Mouse (Mus musculus) midbrain, embryonic 10.5 days (tissue): ENCODE data around the gene Tbc1d1. TPM values are rescaled to one million over a fixed set of nuclear protein-coding genes. Genes with fewer than 3 reads are reported as not detected.

Experiments used
- DNase-seq: peaks from one replicate; pipeline ENCODE4 v3.0.0-alpha.2; 2017; ENCODE audit warnings: low spot score
- H3K27ac ChIP-seq: fragments of 300-500 bp; sonication (generic); replicated peaks from 2 replicates; pipeline ENCODE4 v1.5.1; 2016; ENCODE audit warnings: mild to moderate bottlenecking
- H3K27me3 ChIP-seq: fragments of 300-500 bp; sonication (generic); 2 replicates; pipeline ENCODE4 v1.6.1; 2016; ENCODE audit warnings: low read depth, mild to moderate bottlenecking; ENCODE audit not compliant: poor library complexity, severe bottlenecking
- H3K36me3 ChIP-seq: fragments of 300-500 bp; sonication (generic); 2 replicates; pipeline ENCODE4 v1.6.1; 2016; ENCODE audit warnings: mild to moderate bottlenecking, moderate library complexity
- H3K4me1 ChIP-seq: fragments of 300-500 bp; sonication (generic); 2 replicates; pipeline ENCODE4 v1.6.1; 2016
- H3K4me3 ChIP-seq: fragments of 300-500 bp; sonication (generic); 2 replicates; pipeline ENCODE4 v1.5.1; 2016; ENCODE audit warnings: mild to moderate bottlenecking, moderate library complexity
- H3K9me3 ChIP-seq: fragments of 300-500 bp; sonication (generic); replicated peaks from 2 replicates; pipeline ENCODE4 v1.6.1; 2016; ENCODE audit warnings: mild to moderate bottlenecking
- WGBS: fragments of 180-500 bp; shearing (Covaris S2); methylation state at CpG from one replicate; pipeline ENCODE4 v1.1.7; 2016; 5-methylcytosine and 5-hydroxymethylcytosine counted together
- polyA plus RNA-seq: library from polyadenylated mRNA; unstranded; fragments of >200 nt; fragmentation: Nextera tagmentation; extraction: Ambion mirVana; gene quantifications from 2 replicates; pipeline ENCODE4 v1.2.1, GENCODE M21; 2016

The Tbc1d1 gene
- polyA plus RNA-seq, 1 experiment from 2014 or later: 22.2 TPM

GRCm38 (mm10) chr5:64237263-64237662 lies 81.2 kb downstream of the Tbc1d1 start:
- Histone ChIP-seq H3K4me1 (peaks cover 28% of the 10 kb centered on the region), H3K27me3 (no peaks in the 10 kb centered on the region), H3K9me3 (no peaks in the 10 kb centered on the region), H3K27ac (no peak overlapping the region), H3K4me3 (no peak overlapping the region), H3K36me3 (no peaks in the 10 kb centered on the region)
- 33% methylated on average over 1 of the region's 1 CpGs for WGBS
- DNase-seq: no peak

DNA sequence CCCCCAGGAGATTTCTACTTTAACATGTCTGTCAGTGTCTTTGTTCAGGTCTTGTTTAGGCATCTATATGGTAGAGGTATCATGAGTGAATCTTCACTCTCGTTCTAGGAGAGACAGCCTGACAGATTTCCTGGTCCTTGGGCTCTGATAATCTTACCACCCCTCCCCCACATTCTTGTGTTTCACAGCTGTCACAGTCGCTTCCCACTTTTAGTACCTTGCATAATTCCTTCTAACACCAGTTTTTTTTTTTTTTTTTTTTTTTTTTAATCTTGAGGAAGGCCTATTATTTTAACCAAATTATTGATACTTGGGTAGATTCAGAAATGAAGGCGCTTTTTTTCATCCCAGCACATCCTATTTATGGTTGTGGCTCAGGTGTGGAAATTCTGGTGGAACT lies 81.6 kb downstream of the Tbc1d1 start:
- Histone ChIP-seq H3K36me3 (no peaks in the 10 kb centered on the region), H3K27me3 (no peaks in the 10 kb centered on the region), H3K9me3 (no peaks in the 10 kb centered on the region), H3K27ac (no peak overlapping the region), H3K4me3 (no peak overlapping the region), H3K4me1 (peaks cover 29% of the 10 kb centered on the region)
- DNase-seq: no peak
- WGBS: 66% methylated on average over 3 of the region's 3 CpGs

GRCm38 (mm10) chr5:64238894-64239652 lies 83.0 kb downstream of the Tbc1d1 start:
- no peak for DNase-seq
- Histone ChIP-seq H3K4me1 (peaks cover 42% of the 10 kb centered on the region), H3K4me3 (no peak overlapping the region), H3K27ac (no peak overlapping the region), H3K36me3 (no peaks in the 10 kb centered on the region), H3K27me3 (no peaks in the 10 kb centered on the region), H3K9me3 (no peaks in the 10 kb centered on the region)
- 94% methylated on average over 3 of the region's 3 CpGs for WGBS

DNA sequence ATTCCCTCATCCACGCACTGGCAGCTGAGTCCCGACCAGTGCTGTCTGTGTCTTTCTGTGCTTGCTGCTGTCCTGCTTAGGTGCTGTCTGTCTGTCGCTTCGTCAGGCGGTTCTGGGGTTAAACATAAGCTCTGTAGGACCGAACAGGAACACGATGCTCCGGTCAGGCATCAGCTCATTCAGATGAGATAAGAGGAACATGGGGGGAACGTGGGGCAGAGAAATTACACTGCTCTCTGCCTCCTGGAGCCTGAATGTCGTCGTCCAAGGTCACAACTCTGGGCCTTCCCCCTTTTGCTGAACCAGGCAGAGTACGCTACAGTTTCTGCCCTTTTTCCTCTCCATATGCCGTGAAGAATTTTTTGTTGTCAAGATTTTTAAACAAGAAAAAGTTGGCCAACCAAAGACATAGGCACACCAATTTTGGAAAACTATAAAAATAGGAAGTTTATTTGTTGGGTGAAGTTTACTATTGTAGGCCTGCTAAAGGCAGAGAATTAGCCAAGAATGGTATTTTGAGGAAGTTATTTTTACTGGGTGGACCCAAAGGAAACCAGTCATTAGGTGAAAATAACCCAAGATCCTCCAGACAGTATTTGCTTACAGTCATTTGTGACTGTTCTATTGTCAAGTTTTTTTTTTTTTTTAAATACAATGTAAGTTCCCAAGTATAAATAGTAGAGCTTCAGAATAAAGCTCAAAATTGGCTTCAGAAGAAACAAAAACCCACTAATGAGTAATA lies 85.0 kb downstream of the Tbc1d1 start:
- Histone ChIP-seq H3K4me3 (no peak overlapping the region), H3K36me3 (no peaks in the 10 kb centered on the region), H3K27ac (no peak overlapping the region), H3K27me3 (no peaks in the 10 kb centered on the region), H3K4me1 (peaks cover 47% of the 10 kb centered on the region), H3K9me3 (no peaks in the 10 kb centered on the region)
- DNase-seq: no peak
- WGBS: 85% methylated on average over 13 of the region's 13 CpGs

DNA sequence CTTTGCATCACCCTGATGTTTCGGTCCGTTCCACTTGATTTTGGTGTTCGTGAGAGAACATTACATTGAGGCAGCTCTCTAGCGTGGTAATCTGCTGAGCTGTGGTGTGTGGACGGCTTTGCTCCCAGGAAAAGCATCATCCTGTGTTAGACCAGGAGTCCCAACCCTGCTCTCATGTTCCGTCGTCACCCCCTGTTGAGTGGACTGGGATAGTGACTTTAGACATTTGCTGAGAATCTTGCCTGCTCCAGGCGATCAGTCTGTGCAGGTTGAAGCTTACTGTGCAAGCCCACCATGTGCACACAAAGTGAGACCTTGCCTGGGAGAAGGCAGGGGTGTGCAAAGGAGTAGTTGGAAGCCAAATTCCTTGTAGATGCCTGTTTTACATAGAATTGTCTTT lies 85.8 kb downstream of the Tbc1d1 start:
- no peaks in the 10 kb centered on the region for H3K9me3 ChIP-seq
- WGBS: 84% methylated on average over 8 of the region's 8 CpGs
- no peaks in the 10 kb centered on the region for H3K27me3 ChIP-seq
- no peaks in the 10 kb centered on the region for H3K36me3 ChIP-seq
- no peak overlapping the region for H3K4me3 ChIP-seq
- peaks cover 47% of the 10 kb centered on the region for H3K4me1 ChIP-seq
- DNase-seq: no peak
- H3K27ac ChIP-seq: no peak overlapping the region

DNA sequence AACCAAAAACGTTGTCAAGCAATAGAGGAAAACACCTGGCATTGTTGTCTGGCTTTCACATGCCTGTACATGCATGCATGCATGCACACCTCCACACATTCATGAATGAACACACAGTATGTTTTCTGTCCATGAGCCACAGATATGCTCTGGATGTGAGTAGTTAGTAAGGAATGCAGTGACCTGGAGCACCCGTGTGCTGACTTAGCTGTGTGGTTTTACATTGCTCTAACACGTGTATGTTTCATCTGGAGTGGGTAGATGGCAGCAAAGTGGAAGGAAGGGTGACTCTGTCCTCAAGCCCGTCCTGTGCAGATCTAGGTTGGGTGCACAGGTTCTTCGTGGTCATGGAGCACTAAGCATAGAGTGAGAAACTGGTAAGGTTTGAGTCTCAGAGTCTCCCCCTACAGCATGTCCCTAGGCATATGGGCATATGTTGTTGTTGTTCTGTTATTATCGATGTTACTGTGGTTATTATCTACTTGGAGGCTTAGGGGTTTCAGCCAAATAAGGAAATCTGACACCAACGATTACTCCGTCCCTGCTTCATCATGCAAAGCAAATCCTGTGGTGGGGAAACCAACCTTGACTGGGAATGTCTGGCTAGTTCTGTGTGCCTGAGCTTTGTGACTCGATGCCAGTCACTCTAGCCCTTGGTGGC lies 86.8 kb downstream of the Tbc1d1 start:
- 66% methylated on average over 9 of the region's 9 CpGs for WGBS
- Histone ChIP-seq H3K27me3 (no peaks in the 10 kb centered on the region), H3K4me3 (no peak overlapping the region), H3K36me3 (no peaks in the 10 kb centered on the region), H3K27ac (no peak overlapping the region), H3K4me1 (peaks cover 42% of the 10 kb centered on the region), H3K9me3 (no peaks in the 10 kb centered on the region)
- no peak for DNase-seq

DNA sequence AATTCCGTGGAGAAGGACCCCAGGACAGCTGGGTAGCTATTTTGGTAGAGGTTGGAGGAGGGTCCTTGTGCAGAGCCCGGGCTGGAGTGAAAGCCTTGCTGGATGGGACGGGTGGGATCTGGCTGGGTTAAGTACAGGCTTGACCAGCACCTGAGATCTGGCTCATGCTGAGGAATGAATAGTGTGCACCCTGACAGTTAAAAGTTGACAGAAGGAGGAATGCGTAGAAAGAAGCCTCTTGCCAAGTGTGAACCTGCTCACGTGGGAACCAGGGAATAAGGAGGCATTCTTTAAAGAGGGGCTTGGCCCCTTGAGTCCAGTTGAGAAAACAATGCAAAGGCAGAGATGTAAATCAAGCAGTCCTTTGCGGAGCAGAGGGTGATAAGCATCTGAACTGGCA lies 87.6 kb downstream of the Tbc1d1 start:
- H3K4me3 ChIP-seq: no peak overlapping the region

GRCm38 (mm10) chr5:64244283-64244682 lies 88.2 kb downstream of the Tbc1d1 start:
- H3K27ac ChIP-seq: peak overlapping the region; percentile 10; the same call in 1 of the 2 replicates
- no peak for DNase-seq
- H3K9me3 ChIP-seq: no peaks in the 10 kb centered on the region
- no peak overlapping the region for H3K4me3 ChIP-seq
- peaks cover 42% of the 10 kb centered on the region for H3K4me1 ChIP-seq
- no peaks in the 10 kb centered on the region for H3K36me3 ChIP-seq
- WGBS: 36% methylated on average over 3 of the region's 3 CpGs
- no peaks in the 10 kb centered on the region for H3K27me3 ChIP-seq

More for the DNA sequence above, 87.6 kb downstream of the Tbc1d1 start:
- Histone ChIP-seq H3K36me3 (no peaks in the 10 kb centered on the region), H3K9me3 (no peaks in the 10 kb centered on the region), H3K4me1 (peaks cover 42% of the 10 kb centered on the region), H3K27ac (no peak overlapping the region; the same call in 1 of the 2 replicates), H3K27me3 (no peaks in the 10 kb centered on the region)
- DNase-seq: no peak
- 41% methylated on average over 6 of the region's 6 CpGs for WGBS

DNA sequence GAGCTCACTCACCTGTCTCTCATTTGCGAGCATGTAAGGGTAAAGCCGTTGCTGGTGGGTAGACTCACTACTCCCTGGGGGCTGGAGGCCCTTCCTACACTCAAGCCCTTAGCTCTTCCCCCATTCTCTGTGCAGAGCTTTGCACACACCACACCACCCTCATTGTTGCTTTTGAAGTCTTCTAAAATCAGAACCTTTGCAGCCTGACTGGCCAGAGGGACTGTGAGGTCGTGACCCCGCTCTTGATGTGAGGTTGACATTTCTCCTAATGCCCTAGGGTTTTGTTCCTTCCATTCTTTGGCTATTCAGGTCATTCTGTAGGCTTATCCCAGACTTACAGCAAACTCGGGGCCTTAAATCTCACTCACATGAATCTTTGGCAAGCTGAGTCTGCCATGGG lies 88.6 kb downstream of the Tbc1d1 start:
- no peaks in the 10 kb centered on the region for H3K36me3 ChIP-seq
- no peaks in the 10 kb centered on the region for H3K27me3 ChIP-seq
- WGBS: 15% methylated on average over 5 of the region's 5 CpGs
- no peak overlapping the region for H3K4me3 ChIP-seq
- peak overlapping the region; percentile 10; the same call in 1 of the 2 replicates for H3K27ac ChIP-seq
- H3K4me1 ChIP-seq: peaks cover 42% of the 10 kb centered on the region
- DNase-seq: peak; percentile 52
- no peaks in the 10 kb centered on the region for H3K9me3 ChIP-seq

GRCm38 (mm10) chr5:64251435-64251834 lies 95.3 kb downstream of the Tbc1d1 start:
- Histone ChIP-seq H3K27me3 (no peaks in the 10 kb centered on the region), H3K4me1 (peaks cover 23% of the 10 kb centered on the region), H3K4me3 (no peak overlapping the region), H3K9me3 (no peaks in the 10 kb centered on the region), H3K27ac (no peak overlapping the region), H3K36me3 (no peaks in the 10 kb centered on the region)
- no peak for DNase-seq
- 80% methylated on average over 5 of the region's 5 CpGs for WGBS

- DNase-seq: no peak
- 26% methylated on average over 3 of the region's 3 CpGs for WGBS
- Histone ChIP-seq H3K36me3 (peaks cover 16% of the 10 kb centered on the region), H3K27ac (no peak overlapping the region; the same call in 1 of the 2 replicates), H3K4me3 (no peak overlapping the region), H3K4me1 (peaks cover 23% of the 10 kb centered on the region), H3K9me3 (no peaks in the 10 kb centered on the region), H3K27me3 (no peaks in the 10 kb centered on the region)
Measured at GRCm38 (mm10) chr5:64254278-64254677, 98.2 kb downstream of the Tbc1d1 start.

DNA sequence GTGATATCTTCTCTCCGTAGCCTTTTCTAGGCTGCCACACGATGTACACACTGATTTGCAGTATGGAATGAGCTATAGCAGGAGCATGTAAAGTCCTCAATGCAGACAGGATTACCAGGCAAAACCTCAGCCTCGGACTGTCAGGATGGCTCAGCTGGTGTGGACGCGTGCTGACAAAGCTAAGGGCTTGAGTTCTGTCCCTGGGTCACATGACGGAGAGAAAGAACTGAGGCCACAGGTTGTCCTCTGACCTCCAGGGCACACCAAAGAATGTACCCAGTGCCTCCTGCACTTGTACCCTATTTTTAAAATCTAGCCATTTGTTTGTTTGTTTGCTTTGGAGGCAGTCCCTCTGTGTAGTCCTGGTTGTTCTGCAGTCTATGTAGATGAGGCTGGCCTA lies 98.9 kb downstream of the Tbc1d1 start:
- no peak for DNase-seq
- no peaks in the 10 kb centered on the region for H3K27me3 ChIP-seq
- H3K36me3 ChIP-seq: peaks cover 16% of the 10 kb centered on the region
- H3K27ac ChIP-seq: no peak overlapping the region; the same call in 1 of the 2 replicates
- H3K9me3 ChIP-seq: no peaks in the 10 kb centered on the region
- H3K4me1 ChIP-seq: peaks cover 23% of the 10 kb centered on the region
- WGBS: 25% methylated on average over 6 of the region's 6 CpGs
- H3K4me3 ChIP-seq: no peak overlapping the region

DNA sequence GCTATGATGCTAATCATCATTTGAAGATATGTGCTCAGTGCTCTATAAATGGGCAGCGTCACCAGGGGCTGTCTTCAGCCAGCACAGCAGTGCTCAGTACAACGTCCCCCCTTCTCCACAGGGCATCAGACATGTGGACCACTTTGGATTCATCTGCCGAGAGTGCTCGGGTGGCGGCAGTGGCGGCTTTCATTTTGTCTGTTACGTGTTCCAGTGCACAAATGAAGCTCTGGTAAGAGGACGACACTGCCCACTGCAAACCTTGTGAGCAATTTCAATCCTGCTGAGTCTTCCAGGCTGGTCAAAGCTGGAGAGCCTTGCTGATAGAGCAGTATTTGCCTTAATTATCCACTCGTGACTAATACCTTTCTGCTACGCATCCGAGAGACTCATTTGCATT lies 107.2 kb downstream of the Tbc1d1 start:
- Histone ChIP-seq H3K4me1 (no peaks in the 10 kb centered on the region), H3K27ac (no peak overlapping the region), H3K4me3 (no peak overlapping the region), H3K9me3 (no peaks in the 10 kb centered on the region), H3K36me3 (peaks cover 10% of the 10 kb centered on the region), H3K27me3 (no peaks in the 10 kb centered on the region)
- no peak for DNase-seq
- 84% methylated on average over 11 of the region's 11 CpGs for WGBS
